Mouse (Mus musculus) gonadal fat pad, adult 2 months (tissue): Measurements from ENCODE around the gene Olfr365. TPM values are rescaled to one million over a fixed set of nuclear protein-coding genes. Genes with fewer than 3 reads are reported as not detected.

Experiments used
- DNase-seq: peaks from one replicate; pipeline ENCODE4 v3.0.0-alpha.2; 2012; ENCODE audit warnings: low read depth
- polyA plus RNA-seq: library from polyadenylated mRNA; depleted of rRNA; stranded (reverse); fragments of >200 nt; gene quantifications from 2 replicates; pipeline ENCODE4 v1.2.3, GENCODE M21; 2012; rRNA removed

Gene Olfr365
- not detected in 2 replicates for polyA plus RNA-seq

GRCm38 (mm10) chr2:37187898-37188297 lies at the start of gene Olfr365:
Olfr365 (plus strand) TSS chr2:37188198.
- no peak for DNase-seq

GRCm38 (mm10) chr2:37139022-37139421 lies 49.0 kb upstream of the Olfr365 start, which contains the start of gene Olfr364-ps1:
Olfr364-ps1 (plus strand) TSS chr2:37139322.
- no peak for DNase-seq

- no peak for DNase-seq
These were observed 23.3 kb downstream of the Olfr365 start, which contains the start of gene Olfr366 for GRCm38 (mm10) chr2:37211274-37211673. Olfr366 (plus strand) TSS chr2:37211574.

Other genes with a start within 250 kb of the Olfr365 start
- gene Olfr357, start 194.4 kb upstream of the Olfr365 start, polyA plus RNA-seq: not detected in 2 replicates
- gene Olfr358, start 178.9 kb upstream of the Olfr365 start, polyA plus RNA-seq: not detected in 2 replicates
- not detected in 2 replicates for gene Olfr360, start 122.5 kb upstream of the Olfr365 start, polyA plus RNA-seq
- not detected in 2 replicates for gene Olfr361, start 98.9 kb upstream of the Olfr365 start, polyA plus RNA-seq
- gene Olfr362, start 70.3 kb upstream of the Olfr365 start, polyA plus RNA-seq: not detected in 2 replicates
- gene Olfr364-ps1, start 48.9 kb upstream of the Olfr365 start, polyA plus RNA-seq: not detected in 2 replicates
- not detected in 2 replicates for gene Olfr366, start 23.4 kb downstream of the Olfr365 start, polyA plus RNA-seq
- gene Olfr368, start 138.3 kb downstream of the Olfr365 start, polyA plus RNA-seq: not detected in 2 replicates
- gene Pdcl, start 171.1 kb downstream of the Olfr365 start, polyA plus RNA-seq: 11.9 and 12.8 TPM in 2 replicates
- gene Rc3h2, start 234.7 kb downstream of the Olfr365 start, polyA plus RNA-seq: 9.4 and 9.9 TPM in 2 replicates